Mouse (Mus musculus): ENCODE measurements around the gene Gabrq. TPM values are rescaled to one million over a fixed set of nuclear protein-coding genes. Genes with fewer than 3 reads are reported as not detected.

Gene Gabrq
- polyA plus RNA-seq (2012; rRNA removed) (0.18 and 0.20 TPM in 2 replicates), polyA plus RNA-seq (2014; fragmentation: Nextera tagmentation; extraction: Ambion mirVana) (0.19 and 0.28 TPM in 2 replicates)

DNA sequence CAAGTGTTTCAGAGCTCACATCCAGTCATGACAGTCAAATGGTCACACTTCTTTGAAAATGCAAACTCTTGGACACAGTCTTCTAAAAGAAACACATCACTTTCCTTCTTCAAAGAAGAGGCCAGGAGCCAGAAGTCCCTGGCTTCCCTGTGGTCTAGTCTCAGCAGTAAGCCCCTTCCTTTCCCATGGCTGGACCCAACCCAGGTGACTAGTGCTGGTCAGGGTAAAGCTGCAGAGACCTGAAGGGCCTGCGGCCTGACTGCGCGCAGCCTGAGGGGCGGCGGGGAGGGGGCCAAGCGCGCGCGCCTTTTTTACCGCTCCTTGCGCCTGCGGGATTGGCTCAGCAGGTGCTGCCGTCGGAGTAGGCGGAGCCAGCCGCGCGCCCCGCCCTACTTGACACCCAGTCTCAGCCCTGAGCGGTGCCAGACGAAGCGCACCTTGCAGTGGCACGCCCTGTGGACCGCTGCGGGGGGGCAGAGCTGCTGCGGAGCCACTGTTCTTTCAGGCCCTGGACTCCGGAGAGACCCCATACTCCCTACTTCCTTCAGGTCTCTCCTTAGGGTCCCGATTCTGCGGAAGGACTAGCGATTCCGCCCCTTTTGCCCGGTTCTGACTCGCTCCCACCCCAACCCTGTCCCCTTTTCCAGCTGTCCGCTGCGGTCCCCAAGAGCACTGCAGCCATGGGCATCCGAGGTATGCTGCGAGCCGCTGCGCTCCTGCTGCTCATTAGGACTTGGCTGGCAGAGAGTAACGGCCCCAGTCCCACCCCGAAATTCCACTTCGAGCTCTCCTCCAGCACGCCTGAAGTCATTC, at the start of gene Gabrq:
Gabrq (plus strand) TSS at position 403 of the 813 bp plus-strand sequence.
- Histone ChIP-seq H3K4me1 (ENCODE audit: control insufficient read depth, insufficient read depth, low read length) (no peaks in the 10 kb centered on the region), H3K36me3 (ENCODE audit: control insufficient read depth, insufficient read depth, low read length) (no peaks in the 10 kb centered on the region), H3K9ac (ENCODE audit: low read depth, low read length, severe bottlenecking) (no peak within 1 kb of the TSS), H3K4me2 (replicated peaks; ENCODE audit: low read depth, low read length, severe bottlenecking) (peak within 1 kb of the TSS; percentile 53), H3K4me3 (replicated peaks; ENCODE audit: low read length) (peak within 1 kb of the TSS; percentile 31), H3K9me3 (ENCODE audit: control insufficient read depth, low read length) (no peaks in the 10 kb centered on the region), H3K27ac (replicated peaks; ENCODE audit: low read depth, low read length) (no peak within 1 kb of the TSS), H3K27me3 (ENCODE audit: control insufficient read depth, insufficient read depth, low read length) (peaks cover 21% of the 10 kb centered on the region; the same call in 1 of the 2 replicates)
- 27% methylated on average over 38 of the region's 43 CpGs for WGBS
- DNase-seq (ENCODE audit: low spot score): peak; percentile 9
- no peak for TF ChIP-seq POLR2A (IDR thresholded peaks at IDR 0.05; ENCODE audit: borderline replicate concordance, extremely low read depth, insufficient read depth, insufficient read length)
- ATAC-seq (ENCODE audit: low FRiP score, low read depth): no peak; the same call in 1 of the 2 replicates

DNA sequence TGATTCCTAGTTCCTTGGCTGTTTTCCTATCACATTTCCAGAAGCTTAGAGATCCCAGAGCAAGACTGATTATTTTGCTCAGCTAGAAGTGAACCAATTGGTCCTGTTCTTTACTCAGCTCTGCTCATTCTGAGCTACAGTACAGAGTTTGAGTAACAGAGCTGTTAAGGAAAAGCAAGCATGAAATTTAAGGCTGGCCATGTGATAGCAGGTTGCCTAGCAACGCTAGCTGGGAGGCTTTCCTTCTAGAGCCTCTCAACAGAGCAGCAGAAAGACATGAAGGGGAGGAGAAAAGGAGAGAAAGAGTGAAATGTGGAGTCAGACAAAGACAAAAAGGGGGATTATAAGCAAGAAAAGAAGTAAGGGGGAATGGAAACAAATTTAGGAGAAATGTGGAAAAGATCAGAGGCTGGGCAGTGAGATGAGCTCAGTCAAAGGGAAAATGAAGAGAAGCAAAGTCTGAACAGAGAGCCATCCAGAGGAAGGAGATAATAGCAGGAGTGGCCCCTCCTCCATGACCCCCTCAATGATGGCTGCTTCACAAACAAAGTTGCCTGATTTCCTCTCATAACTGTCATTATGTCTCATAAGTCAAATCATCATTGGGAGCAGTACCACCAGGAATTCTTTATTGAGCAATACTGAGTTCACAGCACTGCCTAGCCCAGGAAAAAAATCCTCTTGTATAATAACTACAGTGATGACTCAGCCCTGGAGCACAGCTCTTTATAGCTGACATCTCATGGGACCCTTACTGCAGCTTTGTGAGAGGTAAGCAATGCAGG, 36.0 kb upstream of the Gabrq start:
- Histone ChIP-seq H3K9me3 (ENCODE audit: control insufficient read depth, low read length) (no peaks in the 10 kb centered on the region), H3K27ac (replicated peaks; ENCODE audit: low read depth, low read length) (no peak overlapping the region), H3K27me3 (ENCODE audit: control insufficient read depth, insufficient read depth, low read length) (no peaks in the 10 kb centered on the region), H3K4me1 (ENCODE audit: control insufficient read depth, insufficient read depth, low read length) (no peaks in the 10 kb centered on the region), H3K36me3 (ENCODE audit: control insufficient read depth, insufficient read depth, low read length) (no peaks in the 10 kb centered on the region), H3K4me2 (replicated peaks; ENCODE audit: low read depth, low read length, severe bottlenecking) (no peak overlapping the region), H3K9ac (ENCODE audit: low read depth, low read length, severe bottlenecking) (no peak overlapping the region), H3K4me3 (replicated peaks; ENCODE audit: low read length) (no peak overlapping the region)
- WGBS: 34% methylated on average over 1 of the region's 1 CpGs
- DNase-seq (ENCODE audit: low spot score): peak; percentile 8
- no peak for ATAC-seq (ENCODE audit: low FRiP score, low read depth)
- TF ChIP-seq POLR2A (IDR thresholded peaks at IDR 0.05; ENCODE audit: borderline replicate concordance, extremely low read depth, insufficient read depth, insufficient read length): no peak

DNA sequence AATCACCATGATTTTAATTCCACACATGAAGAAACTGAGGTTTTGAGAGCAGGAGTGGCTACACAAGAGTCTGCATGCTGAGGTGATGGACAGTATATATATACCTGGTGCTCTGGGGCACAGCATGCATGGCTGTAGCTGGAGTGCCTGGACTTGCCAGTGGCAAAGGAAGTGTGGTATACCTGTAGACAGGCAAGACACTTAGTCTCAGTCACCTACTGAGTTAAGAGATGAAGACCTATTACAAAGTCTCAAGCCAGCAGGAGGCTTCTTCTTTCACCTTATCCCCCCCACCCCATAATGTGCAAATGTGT, 35.5 kb upstream of the Gabrq start:
- no peaks in the 10 kb centered on the region for H3K4me1 ChIP-seq (ENCODE audit: control insufficient read depth, insufficient read depth, low read length)
- DNase-seq (ENCODE audit: low spot score): no peak
- H3K4me2 ChIP-seq (replicated peaks; ENCODE audit: low read depth, low read length, severe bottlenecking): no peak overlapping the region
- no peak overlapping the region for H3K27ac ChIP-seq (replicated peaks; ENCODE audit: low read depth, low read length)
- no peak overlapping the region for H3K4me3 ChIP-seq (replicated peaks; ENCODE audit: low read length)
- H3K9ac ChIP-seq (ENCODE audit: low read depth, low read length, severe bottlenecking): no peak overlapping the region
- H3K36me3 ChIP-seq (ENCODE audit: control insufficient read depth, insufficient read depth, low read length): no peaks in the 10 kb centered on the region
- no peak for ATAC-seq (ENCODE audit: low FRiP score, low read depth)
- TF ChIP-seq POLR2A (IDR thresholded peaks at IDR 0.05; ENCODE audit: borderline replicate concordance, extremely low read depth, insufficient read depth, insufficient read length): no peak
- H3K27me3 ChIP-seq (ENCODE audit: control insufficient read depth, insufficient read depth, low read length): no peaks in the 10 kb centered on the region
- no peaks in the 10 kb centered on the region for H3K9me3 ChIP-seq (ENCODE audit: control insufficient read depth, low read length)

DNA sequence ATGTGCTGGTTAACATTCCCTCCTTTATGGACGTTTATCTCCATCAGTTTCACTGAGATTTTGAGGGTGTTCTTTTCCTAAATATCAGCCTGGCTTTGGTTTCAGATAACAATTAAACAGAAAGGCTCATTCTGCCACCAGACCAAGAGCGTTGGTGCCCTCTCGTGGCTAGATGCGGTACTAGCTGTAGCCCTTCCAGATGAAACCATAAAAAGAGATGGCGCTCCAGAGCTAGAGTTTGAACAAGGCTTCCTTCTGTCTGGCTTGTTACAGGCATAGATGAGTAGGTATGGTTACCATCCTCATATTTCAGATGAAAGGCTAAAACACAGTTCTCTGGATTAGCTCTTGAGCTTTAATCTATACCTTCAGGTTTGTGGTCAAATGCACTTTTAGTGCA, 5.4 kb upstream of the Gabrq start:
- DNase-seq (ENCODE audit: low spot score) (peak; percentile 76), ATAC-seq (ENCODE audit: low FRiP score, low read depth) (no peak)
- Histone ChIP-seq H3K4me1 (ENCODE audit: control insufficient read depth, insufficient read depth, low read length) (no peaks in the 10 kb centered on the region), H3K36me3 (ENCODE audit: control insufficient read depth, insufficient read depth, low read length) (no peaks in the 10 kb centered on the region), H3K9me3 (ENCODE audit: control insufficient read depth, low read length) (no peaks in the 10 kb centered on the region), H3K27ac (replicated peaks; ENCODE audit: low read depth, low read length) (no peak overlapping the region), H3K4me2 (replicated peaks; ENCODE audit: low read depth, low read length, severe bottlenecking) (no peak overlapping the region), H3K9ac (ENCODE audit: low read depth, low read length, severe bottlenecking) (no peak overlapping the region), H3K4me3 (replicated peaks; ENCODE audit: low read length) (no peak overlapping the region), H3K27me3 (ENCODE audit: control insufficient read depth, insufficient read depth, low read length) (peaks cover 9% of the 10 kb centered on the region; the same call in 1 of the 2 replicates)
- WGBS: 7% methylated on average over 5 of the region's 5 CpGs
- TF ChIP-seq POLR2A (IDR thresholded peaks at IDR 0.05; ENCODE audit: borderline replicate concordance, extremely low read depth, insufficient read depth, insufficient read length): no peak

DNA sequence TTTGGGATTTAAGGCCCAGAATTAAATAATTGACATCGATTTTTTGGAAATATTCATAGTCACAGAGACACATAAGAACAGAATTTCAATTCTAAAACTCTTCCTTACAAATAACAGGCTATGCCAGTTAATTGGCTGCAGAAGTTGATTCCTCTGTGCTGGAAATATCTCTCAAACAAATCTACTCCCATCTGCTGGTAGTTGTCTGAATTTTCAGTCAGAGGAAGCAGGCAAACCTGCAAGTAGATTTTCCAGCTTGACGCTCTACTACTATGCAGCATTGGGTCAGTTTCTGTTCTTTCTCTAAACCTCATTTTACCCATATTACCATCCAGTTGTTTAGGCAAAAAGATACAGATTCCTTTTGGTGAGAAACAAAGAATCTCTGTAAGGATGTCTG, 1.7 kb upstream of the Gabrq start:
- no peak overlapping the region for H3K9ac ChIP-seq (ENCODE audit: low read depth, low read length, severe bottlenecking)
- no peak for TF ChIP-seq POLR2A (IDR thresholded peaks at IDR 0.05; ENCODE audit: borderline replicate concordance, extremely low read depth, insufficient read depth, insufficient read length)
- no peak overlapping the region for H3K4me3 ChIP-seq (replicated peaks; ENCODE audit: low read length)
- H3K27ac ChIP-seq (replicated peaks; ENCODE audit: low read depth, low read length): no peak overlapping the region
- peaks cover 21% of the 10 kb centered on the region; the same call in 1 of the 2 replicates for H3K27me3 ChIP-seq (ENCODE audit: control insufficient read depth, insufficient read depth, low read length)
- WGBS: 70% methylated on average over 2 of the region's 2 CpGs
- no peak overlapping the region for H3K4me2 ChIP-seq (replicated peaks; ENCODE audit: low read depth, low read length, severe bottlenecking)
- H3K36me3 ChIP-seq (ENCODE audit: control insufficient read depth, insufficient read depth, low read length): no peaks in the 10 kb centered on the region
- no peaks in the 10 kb centered on the region for H3K4me1 ChIP-seq (ENCODE audit: control insufficient read depth, insufficient read depth, low read length)
- DNase-seq (ENCODE audit: low spot score) (no peak), ATAC-seq (ENCODE audit: low FRiP score, low read depth) (no peak)
- no peaks in the 10 kb centered on the region for H3K9me3 ChIP-seq (ENCODE audit: control insufficient read depth, low read length)

Measured in limb, embryonic 14.5 days (tissue).